Mouse (Mus musculus): ENCODE results near the gene Dnase2b.

Dnase2b gene

GRCm38 (mm10) chr3:146615496-146615895 is at the start of gene Dnase2b:
TSS of gene Dnase2b (minus strand) at chr3:146615596.
- no peak for DNase-seq (ENCODE audit: extremely low spot score, low read depth, low spot score)

GRCm38 (mm10) chr3:146661907-146662306 is 46.5 kb upstream of the Dnase2b start:
- DNase-seq (ENCODE audit: extremely low spot score, low read depth, low spot score), result no peak

- DNase-seq (ENCODE audit: extremely low spot score, low read depth, low spot score), result no peak
Observed at GRCm38 (mm10) chr3:146661001-146661400, 45.6 kb upstream of the Dnase2b start.

- DNase-seq (ENCODE audit: extremely low spot score, low read depth, low spot score), result no peak
Observed at GRCm38 (mm10) chr3:146659321-146659720, 43.9 kb upstream of the Dnase2b start.

GRCm38 (mm10) chr3:146658061-146658639 is 42.8 kb upstream of the Dnase2b start:
- no peak for DNase-seq (ENCODE audit: extremely low spot score, low read depth, low spot score)

GRCm38 (mm10) chr3:146657433-146657832 is 42.0 kb upstream of the Dnase2b start:
- no peak for DNase-seq (ENCODE audit: extremely low spot score, low read depth, low spot score)

GRCm38 (mm10) chr3:146655111-146655577 is 39.7 kb upstream of the Dnase2b start:
- no peak for DNase-seq (ENCODE audit: extremely low spot score, low read depth, low spot score)

GRCm38 (mm10) chr3:146653692-146654091 is 38.3 kb upstream of the Dnase2b start:
- no peak for DNase-seq (ENCODE audit: extremely low spot score, low read depth, low spot score)

- no peak for DNase-seq (ENCODE audit: extremely low spot score, low read depth, low spot score)
Observed at GRCm38 (mm10) chr3:146652431-146652830, 37.0 kb upstream of the Dnase2b start.

GRCm38 (mm10) chr3:146651217-146651616 is 35.8 kb upstream of the Dnase2b start, which contains the start of gene 4930503B20Rik:
TSS of gene 4930503B20Rik (minus strand) at chr3:146651317.
- DNase-seq (ENCODE audit: extremely low spot score, low read depth, low spot score), result no peak

- no peak for DNase-seq (ENCODE audit: extremely low spot score, low read depth, low spot score)
Observed at GRCm38 (mm10) chr3:146650716-146651115, 35.3 kb upstream of the Dnase2b start.

- DNase-seq (ENCODE audit: extremely low spot score, low read depth, low spot score), result no peak
Observed at GRCm38 (mm10) chr3:146649311-146649894, 34.0 kb upstream of the Dnase2b start.

- DNase-seq (ENCODE audit: extremely low spot score, low read depth, low spot score), result no peak
Observed at GRCm38 (mm10) chr3:146641818-146642427, 26.5 kb upstream of the Dnase2b start.

GRCm38 (mm10) chr3:146632506-146632905 is 17.1 kb upstream of the Dnase2b start:
- no peak for DNase-seq (ENCODE audit: extremely low spot score, low read depth, low spot score)

- DNase-seq (ENCODE audit: extremely low spot score, low read depth, low spot score), result no peak
Observed at GRCm38 (mm10) chr3:146628227-146628982, 13.0 kb upstream of the Dnase2b start.

GRCm38 (mm10) chr3:146625766-146626165 is 10.4 kb upstream of the Dnase2b start:
- no peak for DNase-seq (ENCODE audit: extremely low spot score, low read depth, low spot score)

- no peak for DNase-seq (ENCODE audit: extremely low spot score, low read depth, low spot score)
Observed at GRCm38 (mm10) chr3:146621966-146622365, 6.6 kb upstream of the Dnase2b start.

- no peak for DNase-seq (ENCODE audit: extremely low spot score, low read depth, low spot score)
Observed at GRCm38 (mm10) chr3:146620555-146621249, 5.3 kb upstream of the Dnase2b start.

- DNase-seq (ENCODE audit: extremely low spot score, low read depth, low spot score), result no peak
Observed at GRCm38 (mm10) chr3:146620101-146620500, 4.7 kb upstream of the Dnase2b start.

- no peak for DNase-seq (ENCODE audit: extremely low spot score, low read depth, low spot score)
Observed at GRCm38 (mm10) chr3:146618357-146618756, 3.0 kb upstream of the Dnase2b start.

GRCm38 (mm10) chr3:146617946-146618345 is 2.5 kb upstream of the Dnase2b start:
- no peak for DNase-seq (ENCODE audit: extremely low spot score, low read depth, low spot score)

All from hindlimb bud, embryonic 11.5 days (tissue).